Mouse (Mus musculus) liver, embryonic 14.5 days (tissue): ENCODE results near the gene Pnpt1. TPM values are rescaled to one million over a fixed set of nuclear protein-coding genes. Genes with fewer than 3 reads are reported as not detected.

Source experiments
- ATAC-seq: fragments of 200-750 bp; cut with Nextera tagmentation; 2 replicates; pipeline ENCODE4 v1.8.0; 2017; ENCODE audit warnings: moderate number of reproducible peaks, mild to moderate bottlenecking, moderate library complexity; ENCODE audit not compliant: insufficient read depth
- DNase-seq, 3 experiments: peaks; one replicate each; pipeline ENCODE4 v3.0.0-alpha.2; 2012 to 2013; ENCODE audit warnings: low read depth in 3 of 3, low spot score in 3 of 3
- H3K27ac ChIP-seq: fragments of 300-500 bp; sonication (generic); 2 replicates; pipeline ENCODE4 v1.5.1; 2014; ENCODE audit warnings: moderate library complexity, mild to moderate bottlenecking, control low read depth, inconsistent platforms
- H3K27me3 ChIP-seq: fragments of 300-500 bp; sonication (generic); 2 replicates; pipeline ENCODE4 v1.6.1; 2014; ENCODE audit warnings: mild to moderate bottlenecking, low read length, moderate library complexity; ENCODE audit not compliant: control insufficient read depth, insufficient read depth
- H3K36me3 ChIP-seq: fragments of 300-500 bp; sonication (generic); replicated peaks from 2 replicates; pipeline ENCODE4 v1.6.1; 2014; ENCODE audit warnings: low read depth; ENCODE audit not compliant: control insufficient read depth, insufficient read depth
- H3K4me1 ChIP-seq, 2 experiments: fragments of 200-500 bp in 1 of 2; fragments of 300-500 bp in 1 of 2; sonication (generic) in 1 of 2; replicated peaks; 2 replicates each; pipeline ENCODE4 v1.6.1; 2012 to 2014; ENCODE audit warnings: antibody characterized with exemption in 1 of 2, inconsistent platforms in 1 of 2, low read length in 1 of 2; ENCODE audit not compliant: control insufficient read depth in 2 of 2, insufficient read depth in 2 of 2
- H3K4me2 ChIP-seq: fragments of 300-500 bp; sonication (generic); 2 replicates; pipeline ENCODE4 v1.6.1; 2014; ENCODE audit warnings: low read depth, mild to moderate bottlenecking, control low read depth, moderate library complexity
- H3K4me3 ChIP-seq, 2 experiments: fragments of 200-500 bp in 1 of 2; fragments of 300-500 bp in 1 of 2; sonication (generic) in 1 of 2; 2 replicates each; pipeline ENCODE4 v1.5.1; 2012 to 2014; ENCODE audit warnings: low read depth in 2 of 2, low read length in 2 of 2, mild to moderate bottlenecking in 2 of 2, control low read depth in 1 of 2, inconsistent platforms in 1 of 2, moderate library complexity in 1 of 2; ENCODE audit not compliant: insufficient read depth in 1 of 2
- H3K9ac ChIP-seq: fragments of 300-500 bp; sonication (generic); replicated peaks from 2 replicates; pipeline ENCODE4 v1.6.1; 2014; ENCODE audit warnings: mild to moderate bottlenecking, control low read depth, moderate library complexity
- H3K9me3 ChIP-seq: fragments of 300-500 bp; sonication (generic); 2 replicates; pipeline ENCODE4 v1.6.1; 2016; ENCODE audit warnings: low read length, mixed read lengths; ENCODE audit not compliant: control insufficient read depth
- CTCF ChIP-seq: IDR thresholded peaks from 2 replicates; pipeline ENCODE4 v1.5.1; 2016; ENCODE audit warnings: antibody characterized with exemption, low read depth, control low read depth
- EP300 ChIP-seq: IDR thresholded peaks from 2 replicates; pipeline ENCODE4 v1.6.1; 2016; ENCODE audit warnings: antibody characterized with exemption, low read depth
- WGBS: fragments of 180-500 bp; shearing (Covaris S2); extraction: QIAGEN DNeasy Blood & Tissue Kit; methylation state at CpG from one replicate; pipeline ENCODE4 v1.1.7; 2014; ENCODE audit not compliant: insufficient replicate concordance; 5-methylcytosine and 5-hydroxymethylcytosine counted together
- polyA plus RNA-seq, 2 experiments: library from polyadenylated mRNA; depleted of rRNA in 1 of 2; stranded (reverse) in 1 of 2; unstranded in 1 of 2; fragments of >200 nt; fragmentation: Nextera tagmentation in 1 of 2; extraction: Ambion mirVana in 1 of 2; gene quantifications; 2 replicates each; pipeline versions ENCODE4 v1.2.1 to v1.2.3; 2012 to 2014

Gene Pnpt1
- polyA plus RNA-seq, 2 experiments = 19.6 to 30.6 TPM

DNA sequence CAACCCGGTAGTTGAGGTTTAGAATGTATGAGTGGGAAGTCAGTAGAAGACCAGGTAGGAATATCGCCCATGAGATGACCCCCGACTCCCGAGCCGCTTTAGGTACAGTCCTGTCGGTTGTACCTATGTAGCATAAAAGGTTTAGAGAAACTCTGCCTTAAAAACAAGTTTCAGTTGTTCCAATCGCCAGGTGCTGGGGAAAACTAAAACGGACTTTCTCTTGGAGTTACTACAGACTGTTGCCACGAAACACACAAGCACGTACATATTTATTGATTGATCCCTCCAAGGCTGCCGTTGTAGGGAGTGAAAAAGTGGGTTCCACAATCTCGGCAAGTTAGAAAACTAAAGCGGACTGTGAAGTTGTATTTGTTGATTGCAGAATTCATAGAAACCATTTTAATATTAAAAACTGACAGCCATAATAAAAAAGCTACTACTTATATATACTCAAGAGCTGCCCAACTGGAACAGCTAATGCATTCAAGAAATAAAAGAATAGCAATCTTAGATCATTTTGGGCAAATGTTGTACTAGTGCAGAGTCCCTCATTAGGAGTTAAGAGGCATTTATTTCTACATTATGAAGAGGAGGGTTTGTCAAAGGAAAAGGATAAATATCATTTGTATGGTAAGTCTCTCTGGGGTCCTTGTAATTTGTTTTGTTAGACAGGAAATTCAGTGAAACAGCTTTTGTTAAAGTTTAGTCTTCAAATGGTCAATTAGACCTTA is 43.3 kb downstream of the Pnpt1 start:
- DNase-seq (peak in 1 of 3 experiments; percentile 26), ATAC-seq (peak; percentile 1; the same call in 1 of the 2 replicates)
- peak overlapping the region; percentile 95 for H3K27ac ChIP-seq
- peak overlapping the region; percentile 97 to 99 for H3K4me3 ChIP-seq
- H3K4me2 ChIP-seq = peak overlapping the region; percentile 92
- TF ChIP-seq CTCF = no peak
- TF ChIP-seq EP300 = no peak
- H3K4me1 ChIP-seq = peaks cover 4 to 7% of the 10 kb centered on the region in 2 experiments
- peak overlapping the region; percentile 100 for H3K9ac ChIP-seq
- 2% methylated on average over 13 of the region's 13 CpGs for WGBS
- H3K36me3 ChIP-seq = no peaks in the 10 kb centered on the region; the same call in 1 of the 2 replicates
- H3K9me3 ChIP-seq = no peaks in the 10 kb centered on the region
- H3K27me3 ChIP-seq = no peaks in the 10 kb centered on the region

- Histone ChIP-seq H3K9me3 (no peaks in the 10 kb centered on the region), H3K4me2 (no peak overlapping the region), H3K4me3 (no peak overlapping the region), H3K9ac (no peak overlapping the region), H3K27ac (no peak overlapping the region), H3K27me3 (no peaks in the 10 kb centered on the region), H3K36me3 (peaks cover 14% of the 10 kb centered on the region), H3K4me1 (no peaks in the 10 kb centered on the region)
- DNase-seq (no peak), ATAC-seq (no peak)
- TF ChIP-seq EP300 (no peak), CTCF (no peak)
- WGBS = 83% methylated on average over 1 of the region's 1 CpGs
Measured at GRCm38 (mm10) chr11:29179319-29179718, 48.8 kb downstream of the Pnpt1 start.

GRCm38 (mm10) chr11:29180657-29181056 is 50.1 kb downstream of the Pnpt1 start:
- Histone ChIP-seq H3K27me3 (no peaks in the 10 kb centered on the region), H3K27ac (no peak overlapping the region), H3K9ac (no peak overlapping the region), H3K4me2 (no peak overlapping the region), H3K4me3 (no peak overlapping the region), H3K36me3 (peaks cover 24% of the 10 kb centered on the region), H3K9me3 (no peaks in the 10 kb centered on the region), H3K4me1 (no peaks in the 10 kb centered on the region)
- 84% methylated on average over 3 of the region's 3 CpGs for WGBS
- ATAC-seq = no peak
- DNase-seq = no peak
- TF ChIP-seq EP300 (no peak), CTCF (no peak)

DNA sequence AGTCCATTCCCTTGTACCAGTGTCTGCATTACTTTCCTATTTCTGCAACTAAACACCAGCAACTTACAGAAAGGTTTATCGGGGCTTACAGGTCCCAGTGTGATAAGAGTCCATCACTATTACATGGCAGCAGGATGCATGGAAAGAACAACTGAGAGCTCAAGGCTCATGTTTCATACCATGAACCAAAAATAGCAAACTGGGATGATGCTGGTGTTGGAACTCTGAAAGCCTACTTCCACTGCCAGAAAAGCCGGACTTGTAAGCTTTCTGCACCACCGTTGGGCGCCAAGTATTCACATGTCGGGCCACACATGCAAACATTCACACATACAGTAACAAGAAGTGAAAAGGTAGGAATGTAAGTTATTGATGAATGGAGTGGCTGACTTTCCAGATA is 51.2 kb downstream of the Pnpt1 start:
- Histone ChIP-seq H3K36me3 (peaks cover 35% of the 10 kb centered on the region), H3K9me3 (no peaks in the 10 kb centered on the region), H3K9ac (no peak overlapping the region), H3K4me2 (no peak overlapping the region), H3K4me3 (no peak overlapping the region), H3K27ac (no peak overlapping the region), H3K4me1 (no peaks in the 10 kb centered on the region), H3K27me3 (no peaks in the 10 kb centered on the region)
- DNase-seq (no peak), ATAC-seq (no peak)
- TF ChIP-seq CTCF (no peak), EP300 (no peak)
- WGBS = 90% methylated on average over 5 of the region's 5 CpGs

GRCm38 (mm10) chr11:29188981-29189380 is 58.4 kb downstream of the Pnpt1 start:
- Histone ChIP-seq H3K9me3 (no peaks in the 10 kb centered on the region), H3K4me2 (no peak overlapping the region), H3K36me3 (peaks cover 39% of the 10 kb centered on the region), H3K4me3 (no peak overlapping the region), H3K9ac (no peak overlapping the region), H3K27me3 (no peaks in the 10 kb centered on the region), H3K27ac (no peak overlapping the region), H3K4me1 (no peaks in the 10 kb centered on the region)
- DNase-seq (no peak), ATAC-seq (no peak)
- 75% methylated on average over 2 of the region's 2 CpGs for WGBS
- no peak for TF ChIP-seq CTCF
- no peak for TF ChIP-seq EP300
